Mouse (Mus musculus) right cerebral cortex, adult 2 months (tissue): ENCODE measurements around the gene Eef1akmt1.

Source experiments
- DNase-seq, 2 experiments: peaks; one replicate each; pipeline ENCODE4 v3.0.0; 2021 to 2022; ENCODE audit warnings: low spot score in 2 of 2

The Eef1akmt1 gene

GRCm38 (mm10) chr14:57546557-57547021 lies 24.8 kb downstream of the Eef1akmt1 start:
- no peak for DNase-seq

DNA sequence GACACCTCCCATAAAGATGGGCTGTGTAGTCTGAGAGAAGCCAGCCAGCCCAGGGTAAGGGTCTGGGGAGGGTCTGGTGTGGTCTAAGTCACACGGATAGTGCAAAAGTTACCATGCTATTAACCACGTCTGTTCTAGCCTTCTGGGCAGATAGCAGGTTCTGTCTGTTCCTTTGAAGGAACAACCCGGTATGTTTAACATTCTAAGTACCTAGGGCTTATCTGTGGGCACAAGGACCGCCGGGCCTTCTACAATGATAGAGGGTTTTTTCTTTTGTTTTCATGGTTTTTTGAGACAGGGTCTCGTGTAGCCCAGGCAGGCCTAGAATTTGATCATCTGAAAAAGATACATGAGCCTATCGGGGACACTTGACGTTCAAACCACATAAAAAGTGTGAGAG lies 25.3 kb downstream of the Eef1akmt1 start:
- DNase-seq, result no peak

DNA sequence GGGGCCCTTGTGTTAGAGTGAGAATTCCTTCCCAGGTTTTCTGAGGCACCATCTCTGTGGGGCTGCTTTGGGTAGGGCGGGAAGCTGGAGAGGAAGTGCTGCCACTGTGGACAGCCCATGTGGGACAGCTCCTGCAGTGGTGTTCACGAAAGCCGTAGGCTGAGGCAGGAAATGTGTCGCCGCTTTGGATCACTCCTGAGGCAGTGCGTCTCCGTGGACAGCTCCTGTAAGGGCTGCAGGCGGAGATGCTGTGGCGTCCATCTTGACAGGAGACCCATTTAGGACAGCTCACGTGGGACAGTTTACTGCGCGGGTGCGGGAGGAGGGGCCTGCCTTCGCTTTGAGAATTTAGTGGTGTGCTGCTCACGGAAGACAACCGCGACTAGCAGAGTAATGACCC lies 25.9 kb downstream of the Eef1akmt1 start:
- no peak for DNase-seq

DNA sequence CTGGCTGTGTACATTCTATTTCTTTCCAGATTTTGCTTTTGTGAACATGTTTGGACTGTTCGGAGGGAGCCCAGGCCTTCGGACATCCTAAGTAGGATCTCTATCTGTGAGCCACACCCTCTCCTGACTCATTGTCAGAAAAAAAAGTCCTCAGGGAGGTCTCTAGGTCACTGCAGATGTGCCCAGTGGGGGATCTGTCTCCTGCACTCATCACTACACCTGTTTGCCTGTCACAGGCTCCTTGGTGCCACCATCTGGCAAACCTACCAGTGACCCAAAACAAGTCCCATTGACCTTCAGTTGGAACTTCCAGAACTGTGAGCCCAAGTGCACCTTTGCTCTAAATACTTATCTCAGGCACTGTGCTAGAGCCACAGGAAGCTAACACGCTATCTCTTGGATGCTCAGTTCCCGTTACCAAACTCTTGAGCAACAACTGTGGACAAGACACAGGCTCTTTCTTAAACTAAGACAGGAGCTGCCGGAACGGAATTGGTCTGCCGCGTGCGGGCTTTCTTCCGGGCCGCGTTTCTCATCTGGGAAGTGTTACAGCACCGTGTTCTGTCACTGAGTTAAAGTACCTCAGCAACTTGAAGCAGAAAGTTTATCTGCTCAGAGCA lies 27.9 kb downstream of the Eef1akmt1 start:
- no peak for DNase-seq

GRCm38 (mm10) chr14:57542231-57542630 lies 29.2 kb downstream of the Eef1akmt1 start:
- no peak for DNase-seq

- DNase-seq, result peak in 1 of 2 experiments; percentile 57
Observed at GRCm38 (mm10) chr14:57540683-57541082, 30.7 kb downstream of the Eef1akmt1 start.

- DNase-seq, result no peak
Observed at GRCm38 (mm10) chr14:57537261-57538015, 34.0 kb downstream of the Eef1akmt1 start.

DNA sequence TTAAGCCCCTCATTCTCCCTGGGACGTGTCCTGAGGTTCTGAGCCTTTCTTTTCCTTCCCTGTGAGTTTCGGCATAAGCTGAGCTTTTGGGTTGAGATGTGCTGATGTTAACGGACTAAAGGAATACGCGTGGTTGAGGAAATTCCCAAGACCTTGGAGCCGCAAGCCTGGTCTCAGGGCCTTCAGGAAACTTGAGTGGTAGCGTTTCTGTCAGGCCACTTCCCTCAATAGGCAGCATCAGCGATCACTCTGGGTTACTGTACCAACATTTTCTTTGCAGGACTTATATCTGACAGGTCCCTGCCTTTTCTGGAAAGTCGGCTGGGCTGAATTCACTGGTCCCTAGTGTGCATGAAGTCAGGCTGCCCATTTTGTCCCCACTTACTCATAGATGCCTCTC lies 34.6 kb downstream of the Eef1akmt1 start:
- no peak for DNase-seq

DNA sequence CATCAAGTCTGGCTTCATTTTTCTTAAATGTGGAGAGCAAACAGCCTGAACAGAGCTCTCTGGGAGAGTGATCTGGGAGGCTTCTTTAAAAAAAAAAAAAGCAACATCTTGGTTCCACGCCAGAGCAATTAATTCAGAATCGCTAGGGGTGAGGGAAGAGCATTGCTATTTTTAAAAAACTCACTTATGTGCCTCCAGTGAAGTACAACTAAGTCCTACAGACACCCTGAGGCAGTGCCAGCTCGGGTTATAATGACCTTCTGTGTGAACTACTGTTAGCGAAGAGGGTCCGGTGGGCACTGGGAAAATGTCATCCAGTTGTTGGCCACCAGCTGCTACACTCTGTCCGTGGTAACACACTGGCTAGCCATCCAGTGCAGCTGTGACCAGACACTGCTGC lies 35.8 kb downstream of the Eef1akmt1 start:
- DNase-seq, result no peak

DNA sequence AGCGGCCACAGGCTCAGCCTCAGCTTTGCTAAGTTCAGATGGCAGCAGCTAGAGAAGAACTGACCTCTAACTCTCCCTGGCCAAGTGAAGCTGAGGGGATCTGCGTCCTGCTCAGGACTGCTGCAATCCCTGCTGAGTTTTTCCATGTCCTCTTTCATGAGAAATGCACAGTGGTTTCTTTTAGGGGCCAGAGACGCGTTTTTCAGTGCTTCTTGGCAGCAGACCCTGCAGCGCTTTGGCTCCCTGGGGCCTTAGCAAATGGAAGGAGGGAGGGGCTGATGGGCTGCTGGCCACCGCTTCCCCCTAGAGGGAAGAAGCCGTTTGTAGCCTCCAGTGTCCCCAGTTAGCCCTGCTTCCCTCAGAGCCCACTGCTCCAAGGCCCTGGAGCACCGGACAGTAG lies 36.5 kb downstream of the Eef1akmt1 start:
- no peak for DNase-seq

- no peak for DNase-seq
Observed at GRCm38 (mm10) chr14:57534346-57534745, 37.1 kb downstream of the Eef1akmt1 start.

- no peak for DNase-seq
Observed at GRCm38 (mm10) chr14:57533841-57534240, 37.6 kb downstream of the Eef1akmt1 start.

GRCm38 (mm10) chr14:57533214-57533613 lies 38.2 kb downstream of the Eef1akmt1 start:
- DNase-seq, result no peak

DNA sequence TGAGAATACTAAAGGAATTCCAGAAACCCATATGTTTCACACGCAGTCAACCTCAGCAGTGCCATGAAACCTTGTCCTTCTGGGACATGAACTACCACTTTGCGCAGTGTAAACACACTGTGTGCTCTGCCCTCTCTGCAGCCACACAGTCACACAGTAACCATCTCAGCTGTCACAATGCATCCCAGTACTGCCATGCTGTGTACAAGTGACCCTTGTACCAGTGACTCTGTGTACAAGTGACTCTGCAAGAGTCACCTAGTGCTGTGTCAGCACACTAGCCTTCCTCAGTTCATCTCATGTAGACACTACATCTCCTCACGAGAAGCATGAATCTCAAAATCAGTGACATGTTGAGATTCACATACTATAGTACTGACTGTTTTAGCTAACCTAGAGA lies 38.8 kb downstream of the Eef1akmt1 start:
- DNase-seq, result no peak

DNA sequence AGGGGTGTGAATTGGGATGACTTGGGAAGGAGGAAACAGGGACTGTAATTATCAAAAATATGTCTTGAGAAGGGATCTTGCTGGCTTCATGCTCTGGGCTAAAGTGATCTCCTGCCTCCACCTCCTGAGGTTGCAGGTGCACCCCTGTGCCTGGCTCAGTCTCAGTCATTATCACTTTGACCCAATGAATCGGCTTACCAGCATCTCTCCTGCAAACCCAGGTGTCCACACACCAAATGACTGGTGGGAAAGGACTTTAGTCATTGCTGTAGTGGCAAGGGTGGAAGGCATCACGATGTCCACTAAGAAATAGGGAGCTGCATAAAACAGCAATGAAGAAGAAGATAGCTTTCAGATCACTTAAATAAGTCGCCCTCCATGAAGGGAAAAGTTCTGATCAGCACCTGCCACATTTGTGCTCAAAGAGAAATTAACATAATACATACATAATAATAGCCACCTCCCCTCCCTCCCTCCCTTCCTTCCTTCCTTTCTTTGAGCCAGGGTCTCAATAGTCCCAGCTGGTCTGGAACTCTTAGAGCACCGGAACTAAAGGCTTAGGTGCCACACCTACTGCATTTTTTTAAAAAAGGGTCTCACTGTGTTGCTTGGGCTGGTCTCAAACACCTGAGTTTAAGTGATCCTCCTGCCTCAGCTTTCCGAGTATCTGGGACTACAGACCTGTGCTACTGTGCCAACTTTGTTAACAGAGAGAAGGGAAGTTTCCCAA lies 41.5 kb downstream of the Eef1akmt1 start:
- no peak for DNase-seq

- DNase-seq, result peak; percentile 71 to 73
Observed at GRCm38 (mm10) chr14:57529086-57529785, 42.2 kb downstream of the Eef1akmt1 start.

GRCm38 (mm10) chr14:57527598-57527997 lies 43.8 kb downstream of the Eef1akmt1 start:
- DNase-seq, result no peak

DNA sequence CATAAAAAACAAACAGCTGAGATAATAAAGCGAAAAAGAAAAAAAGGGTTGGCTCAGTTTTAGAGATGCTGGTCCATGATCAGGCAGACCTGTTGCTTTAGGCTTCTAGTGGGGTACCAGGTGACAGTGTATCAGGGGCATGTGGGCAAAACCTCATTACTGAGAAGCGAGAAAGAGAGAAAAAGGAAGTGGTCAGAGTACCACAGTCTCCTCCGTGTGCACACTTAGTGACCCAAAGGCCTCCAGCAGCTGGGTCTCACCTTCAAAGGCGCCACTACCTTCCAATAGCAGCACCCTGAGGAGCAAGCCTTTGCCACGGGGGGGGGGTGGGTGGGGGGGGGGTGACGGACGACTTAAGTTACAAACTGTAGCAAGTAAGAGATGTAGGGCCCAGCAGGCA lies 44.3 kb downstream of the Eef1akmt1 start:
- DNase-seq, result no peak

DNA sequence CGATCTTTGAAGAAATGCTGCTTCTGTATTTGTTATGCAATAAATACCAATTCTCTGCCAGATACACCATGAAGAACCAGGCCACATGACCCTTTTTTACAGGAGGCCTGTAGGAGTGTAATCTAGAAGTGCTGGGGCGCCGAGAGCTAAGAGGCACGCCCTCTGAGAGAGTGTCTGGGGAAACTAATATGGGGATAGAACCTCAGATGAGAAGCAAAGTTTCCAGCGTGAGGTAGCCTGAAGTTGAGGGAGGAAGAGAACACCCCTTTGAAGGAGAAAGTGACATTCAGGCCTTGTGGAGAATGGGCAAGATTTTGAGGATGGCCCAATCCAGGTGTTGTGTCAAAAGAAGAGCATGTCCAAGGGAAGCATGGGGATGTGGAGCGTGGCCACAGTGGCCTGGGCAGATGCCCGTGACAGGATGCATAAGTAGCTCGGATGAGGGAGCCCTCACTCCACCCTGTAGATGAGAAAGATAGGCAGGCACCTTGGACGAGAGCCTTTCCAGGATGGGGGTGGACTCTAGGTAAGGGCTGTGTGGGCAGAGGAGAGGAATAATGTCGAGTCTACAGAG lies 45.3 kb downstream of the Eef1akmt1 start:
- no peak for DNase-seq

GRCm38 (mm10) chr14:57525388-57526049 lies 45.9 kb downstream of the Eef1akmt1 start:
- peak; percentile 76 for DNase-seq
